Mouse (Mus musculus) liver, embryonic 14.5 days (tissue): ENCODE measurements around the gene Dner. TPM values are rescaled to one million over a fixed set of nuclear protein-coding genes. Genes with fewer than 3 reads are reported as not detected.
A peak's percentile ranks its signal among the peaks of the same experiment; 100 is the strongest.

Source experiments
- ATAC-seq: fragments of 200-750 bp; cut with Nextera tagmentation; 2 replicates; pipeline ENCODE4 v1.8.0; 2017; ENCODE audit warnings: moderate number of reproducible peaks, mild to moderate bottlenecking, moderate library complexity; ENCODE audit not compliant: insufficient read depth
- DNase-seq, 3 experiments: peaks; one replicate each; pipeline ENCODE4 v3.0.0-alpha.2; 2012 to 2013; ENCODE audit warnings: low read depth in 3 of 3, low spot score in 3 of 3
- H3K27ac ChIP-seq: fragments of 300-500 bp; sonication (generic); 2 replicates; pipeline ENCODE4 v1.5.1; 2014; ENCODE audit warnings: moderate library complexity, mild to moderate bottlenecking, control low read depth, inconsistent platforms
- H3K27me3 ChIP-seq: fragments of 300-500 bp; sonication (generic); 2 replicates; pipeline ENCODE4 v1.6.1; 2014; ENCODE audit warnings: mild to moderate bottlenecking, low read length, moderate library complexity; ENCODE audit not compliant: control insufficient read depth, insufficient read depth
- H3K36me3 ChIP-seq: fragments of 300-500 bp; sonication (generic); replicated peaks from 2 replicates; pipeline ENCODE4 v1.6.1; 2014; ENCODE audit warnings: low read depth; ENCODE audit not compliant: control insufficient read depth, insufficient read depth
- H3K4me1 ChIP-seq, 2 experiments: fragments of 200-500 bp in 1 of 2; fragments of 300-500 bp in 1 of 2; sonication (generic) in 1 of 2; replicated peaks; 2 replicates each; pipeline ENCODE4 v1.6.1; 2012 to 2014; ENCODE audit warnings: antibody characterized with exemption in 1 of 2, inconsistent platforms in 1 of 2, low read length in 1 of 2; ENCODE audit not compliant: control insufficient read depth in 2 of 2, insufficient read depth in 2 of 2
- H3K4me2 ChIP-seq: fragments of 300-500 bp; sonication (generic); 2 replicates; pipeline ENCODE4 v1.6.1; 2014; ENCODE audit warnings: low read depth, mild to moderate bottlenecking, control low read depth, moderate library complexity
- H3K4me3 ChIP-seq, 2 experiments: fragments of 200-500 bp in 1 of 2; fragments of 300-500 bp in 1 of 2; sonication (generic) in 1 of 2; 2 replicates each; pipeline ENCODE4 v1.5.1; 2012 to 2014; ENCODE audit warnings: low read depth in 2 of 2, low read length in 2 of 2, mild to moderate bottlenecking in 2 of 2, control low read depth in 1 of 2, inconsistent platforms in 1 of 2, moderate library complexity in 1 of 2; ENCODE audit not compliant: insufficient read depth in 1 of 2
- H3K9ac ChIP-seq: fragments of 300-500 bp; sonication (generic); replicated peaks from 2 replicates; pipeline ENCODE4 v1.6.1; 2014; ENCODE audit warnings: mild to moderate bottlenecking, control low read depth, moderate library complexity
- H3K9me3 ChIP-seq: fragments of 300-500 bp; sonication (generic); 2 replicates; pipeline ENCODE4 v1.6.1; 2016; ENCODE audit warnings: low read length, mixed read lengths; ENCODE audit not compliant: control insufficient read depth
- CTCF ChIP-seq: IDR thresholded peaks from 2 replicates; pipeline ENCODE4 v1.5.1; 2016; ENCODE audit warnings: antibody characterized with exemption, low read depth, control low read depth
- EP300 ChIP-seq: IDR thresholded peaks from 2 replicates; pipeline ENCODE4 v1.6.1; 2016; ENCODE audit warnings: antibody characterized with exemption, low read depth
- WGBS: fragments of 180-500 bp; shearing (Covaris S2); extraction: QIAGEN DNeasy Blood & Tissue Kit; methylation state at CpG from one replicate; pipeline ENCODE4 v1.1.7; 2014; ENCODE audit not compliant: insufficient replicate concordance; 5-methylcytosine and 5-hydroxymethylcytosine counted together
- polyA plus RNA-seq, 2 experiments: library from polyadenylated mRNA; depleted of rRNA in 1 of 2; stranded (reverse) in 1 of 2; unstranded in 1 of 2; fragments of >200 nt; fragmentation: Nextera tagmentation in 1 of 2; extraction: Ambion mirVana in 1 of 2; gene quantifications; 2 replicates each; pipeline versions ENCODE4 v1.2.1 to v1.2.3; 2012 to 2014

Gene Dner
- polyA plus RNA-seq, 2 experiments = 0.02 TPM; not detected in 1

DNA sequence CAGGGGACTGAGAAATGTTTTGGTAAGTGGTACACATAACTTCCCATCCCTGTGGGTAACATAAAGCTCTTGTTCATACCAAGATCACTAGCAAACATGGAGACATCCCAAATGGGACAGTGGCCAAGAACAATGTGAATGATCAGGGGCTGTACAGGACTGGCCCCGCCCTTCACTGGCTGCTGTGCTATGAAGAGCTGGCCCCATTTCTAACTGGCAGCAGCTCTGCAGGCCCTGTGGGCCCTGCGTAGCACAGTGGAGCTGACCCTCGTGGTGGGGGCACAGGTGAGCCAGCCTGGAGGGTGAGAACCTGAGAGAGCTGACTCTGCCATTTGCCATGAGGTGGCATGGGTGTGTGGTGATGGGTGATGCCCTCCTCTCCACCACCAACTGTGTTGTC lies 100.0 kb downstream of the Dner start:
- H3K4me3 ChIP-seq = no peak overlapping the region
- DNase-seq = no peak
- H3K36me3 ChIP-seq = no peaks in the 10 kb centered on the region
- H3K4me1 ChIP-seq = no peaks in the 10 kb centered on the region
- no peak overlapping the region for H3K4me2 ChIP-seq
- no peak overlapping the region for H3K9ac ChIP-seq
- ATAC-seq = no peak
- H3K27ac ChIP-seq = no peak overlapping the region
- H3K27me3 ChIP-seq = no peaks in the 10 kb centered on the region
- no peaks in the 10 kb centered on the region for H3K9me3 ChIP-seq
- WGBS = 52% methylated on average over 3 of the region's 3 CpGs
- TF ChIP-seq EP300 (no peak), CTCF (no peak)

DNA sequence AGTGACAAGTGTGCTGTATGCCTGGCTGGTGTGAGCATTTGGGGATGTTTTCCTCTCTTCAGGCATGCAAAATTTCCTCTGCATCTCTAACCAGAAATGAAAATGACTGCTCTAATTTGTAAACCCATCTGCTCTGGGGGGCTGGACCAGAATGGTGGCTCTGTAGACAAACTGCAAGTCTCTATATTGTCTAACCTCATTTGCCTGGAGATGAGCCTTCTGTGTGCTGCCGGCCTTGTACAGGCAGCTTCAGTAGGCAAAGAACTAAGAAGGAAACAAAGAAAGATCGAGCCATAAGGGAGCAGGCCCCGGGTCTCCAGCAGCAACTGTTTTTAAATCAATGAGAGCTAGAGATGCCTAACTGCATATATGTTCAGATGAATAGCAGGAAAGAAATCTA lies 103.6 kb downstream of the Dner start:
- 60% methylated on average over 3 of the region's 3 CpGs for WGBS
- no peaks in the 10 kb centered on the region for H3K36me3 ChIP-seq
- H3K27me3 ChIP-seq = no peaks in the 10 kb centered on the region
- no peak for DNase-seq
- H3K4me3 ChIP-seq = no peak overlapping the region
- H3K9me3 ChIP-seq = no peaks in the 10 kb centered on the region
- no peak for ATAC-seq
- no peak overlapping the region for H3K4me2 ChIP-seq
- H3K27ac ChIP-seq = no peak overlapping the region
- no peak overlapping the region for H3K9ac ChIP-seq
- TF ChIP-seq EP300 = no peak
- no peak for TF ChIP-seq CTCF
- H3K4me1 ChIP-seq = no peaks in the 10 kb centered on the region

DNA sequence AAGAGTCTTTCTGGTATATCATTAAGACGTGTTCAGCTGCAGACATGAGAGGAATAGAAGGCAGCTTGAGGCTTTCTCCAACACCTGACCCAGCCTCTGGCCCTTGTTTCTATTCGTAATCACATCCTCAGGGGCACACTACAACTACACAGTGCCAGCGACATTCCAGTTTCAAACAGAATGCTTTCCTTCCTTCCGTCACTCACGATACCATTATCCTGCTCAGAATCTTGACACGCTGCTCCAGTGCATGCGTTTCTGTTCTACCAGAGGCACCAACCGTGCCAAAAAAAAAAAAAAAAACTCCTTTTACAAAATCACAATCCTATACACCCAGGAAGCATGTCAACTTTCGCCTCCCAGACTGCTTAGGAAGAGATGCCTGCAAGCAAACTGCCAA lies 105.5 kb downstream of the Dner start:
- DNase-seq (no peak), ATAC-seq (no peak)
- no peaks in the 10 kb centered on the region for H3K4me1 ChIP-seq
- no peaks in the 10 kb centered on the region for H3K9me3 ChIP-seq
- 55% methylated on average over 9 of the region's 9 CpGs for WGBS
- no peak overlapping the region for H3K4me2 ChIP-seq
- H3K4me3 ChIP-seq = no peak overlapping the region
- H3K27ac ChIP-seq = no peak overlapping the region
- no peaks in the 10 kb centered on the region for H3K27me3 ChIP-seq
- H3K36me3 ChIP-seq = no peaks in the 10 kb centered on the region
- TF ChIP-seq CTCF (no peak), EP300 (no peak)
- H3K9ac ChIP-seq = no peak overlapping the region

DNA sequence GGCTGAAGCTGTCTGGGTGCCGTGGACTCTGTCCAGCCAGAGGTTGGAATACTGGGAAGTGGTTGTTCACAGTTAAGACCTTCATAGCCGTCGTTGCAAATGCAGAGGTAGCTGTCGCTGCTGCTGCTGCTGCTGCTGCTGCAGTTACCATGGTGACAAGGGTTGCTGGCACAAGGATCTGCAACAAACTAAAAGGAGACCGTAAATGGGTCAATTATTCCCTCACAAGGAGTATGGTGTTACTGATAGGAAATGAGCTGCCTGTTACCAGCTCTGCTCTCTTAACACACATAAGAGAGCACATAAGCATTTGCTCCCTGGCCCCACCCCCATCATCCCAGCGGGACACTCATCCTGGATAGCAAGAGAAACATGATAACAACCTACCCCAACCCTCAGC lies 110.6 kb downstream of the Dner start:
- Histone ChIP-seq H3K4me3 (no peak overlapping the region), H3K9me3 (no peaks in the 10 kb centered on the region), H3K27me3 (no peaks in the 10 kb centered on the region), H3K36me3 (no peaks in the 10 kb centered on the region), H3K9ac (no peak overlapping the region), H3K27ac (no peak overlapping the region), H3K4me1 (no peaks in the 10 kb centered on the region), H3K4me2 (no peak overlapping the region)
- TF ChIP-seq EP300 (no peak), CTCF (no peak)
- WGBS = 19% methylated on average over 6 of the region's 6 CpGs
- no peak for DNase-seq
- ATAC-seq = no peak

GRCm38 (mm10) chr1:84581812-84582211 lies 114.2 kb downstream of the Dner start:
- Histone ChIP-seq H3K27ac (no peak overlapping the region), H3K4me2 (no peak overlapping the region), H3K27me3 (no peaks in the 10 kb centered on the region), H3K36me3 (no peaks in the 10 kb centered on the region), H3K4me3 (no peak overlapping the region), H3K4me1 (no peaks in the 10 kb centered on the region), H3K9ac (no peak overlapping the region), H3K9me3 (no peaks in the 10 kb centered on the region)
- ATAC-seq (no peak), DNase-seq (no peak)
- TF ChIP-seq EP300 = no peak
- TF ChIP-seq CTCF = peak; percentile 53
- 38% methylated on average over 2 of the region's 2 CpGs for WGBS
